Mouse (Mus musculus) intestine, postnatal 0 days (tissue): ENCODE results near the gene Msl2. TPM values are rescaled to one million over a fixed set of nuclear protein-coding genes. Genes with fewer than 3 reads are reported as not detected.

ENCODE experiments used
- ATAC-seq: fragments of 200-750 bp; cut with Nextera tagmentation; 2 replicates; pipeline ENCODE4 v1.8.0; 2017; ENCODE audit warnings: mild to moderate bottlenecking, moderate TSS enrichment, moderate library complexity
- H3K27ac ChIP-seq: fragments of 300-500 bp; sonication (generic); 2 replicates; pipeline ENCODE4 v1.5.1; 2014; ENCODE audit warnings: mild to moderate bottlenecking, low read depth, low read length, moderate library complexity
- H3K27me3 ChIP-seq: fragments of 300-500 bp; sonication (generic); replicated peaks from 2 replicates; pipeline ENCODE4 v1.6.1; 2014; ENCODE audit warnings: low read length, mixed read lengths; ENCODE audit not compliant: control insufficient read depth, insufficient read depth
- H3K36me3 ChIP-seq: fragments of 300-500 bp; sonication (generic); 2 replicates; pipeline ENCODE4 v1.6.1; 2014; ENCODE audit warnings: mild to moderate bottlenecking, moderate library complexity; ENCODE audit not compliant: control insufficient read depth, insufficient read depth
- H3K4me1 ChIP-seq: fragments of 300-500 bp; sonication (generic); replicated peaks from 2 replicates; pipeline ENCODE4 v1.6.1; 2014; ENCODE audit warnings: antibody characterized with exemption, low read length, mixed read lengths; ENCODE audit not compliant: control insufficient read depth, insufficient read depth
- H3K4me2 ChIP-seq: fragments of 300-500 bp; sonication (generic); replicated peaks from 2 replicates; pipeline ENCODE4 v1.6.1; 2014; ENCODE audit warnings: low read depth, mild to moderate bottlenecking, moderate library complexity
- H3K4me3 ChIP-seq: fragments of 300-500 bp; sonication (generic); 2 replicates; pipeline ENCODE4 v1.5.1; 2014; ENCODE audit warnings: low read depth, low read length
- H3K9ac ChIP-seq: fragments of 300-500 bp; sonication (generic); 2 replicates; pipeline ENCODE4 v1.6.1; 2014; ENCODE audit warnings: mild to moderate bottlenecking, low read depth, low read length
- H3K9me3 ChIP-seq: fragments of 300-500 bp; sonication (generic); 2 replicates; pipeline ENCODE4 v1.6.1; 2016; ENCODE audit warnings: mixed run types; ENCODE audit not compliant: control insufficient read depth
- CTCF ChIP-seq: sonication (generic); IDR thresholded peaks from 2 replicates; pipeline ENCODE4 v1.5.1; 2016; ENCODE audit warnings: low read depth, mild to moderate bottlenecking, control low read depth, antibody characterized with exemption, moderate library complexity
- WGBS: fragments of 180-500 bp; shearing (Covaris S2); extraction: QIAGEN DNeasy Blood & Tissue Kit; methylation state at CpG from one replicate; pipeline ENCODE4 v1.1.7; 2014; 5-methylcytosine and 5-hydroxymethylcytosine counted together
- polyA plus RNA-seq: library from polyadenylated mRNA; unstranded; fragments of >200 nt; fragmentation: Nextera tagmentation; extraction: Ambion mirVana; gene quantifications from 2 replicates; pipeline ENCODE4 v1.2.1, GENCODE M21; 2015

Gene Msl2
- 4.6 and 5.6 TPM in 2 replicates for polyA plus RNA-seq

DNA sequence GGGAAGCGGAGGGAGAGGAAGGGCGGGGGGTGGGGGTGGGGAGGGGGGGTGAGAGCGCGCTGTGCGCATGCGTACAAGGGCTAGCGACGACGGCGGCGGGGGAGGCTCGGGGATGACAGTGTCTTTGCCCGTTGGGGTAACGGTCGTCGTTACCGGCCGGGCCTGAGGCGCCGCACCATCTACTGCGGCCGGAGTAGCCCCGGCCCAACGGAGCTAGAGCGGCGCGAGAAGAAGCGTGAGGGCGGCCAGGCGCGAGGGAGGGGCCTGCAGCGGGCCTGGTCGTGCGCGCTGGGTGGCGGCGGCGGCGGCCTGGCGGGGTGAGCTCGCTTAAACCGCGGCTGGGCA lies at the start of gene Msl2:
TSS of gene Msl2 (plus strand) at position 115 of the 345 bp plus-strand sequence.
- H3K4me3 ChIP-seq: peak within 1 kb of the TSS; percentile 89
- ATAC-seq: peak; percentile 59
- TF ChIP-seq CTCF: no peak
- H3K4me1 ChIP-seq: peaks cover 8% of the 10 kb centered on the region; the same call in 1 of the 2 replicates
- no peaks in the 10 kb centered on the region for H3K36me3 ChIP-seq
- no peaks in the 10 kb centered on the region for H3K27me3 ChIP-seq
- H3K4me2 ChIP-seq: peak within 1 kb of the TSS; percentile 83
- H3K27ac ChIP-seq: peak within 1 kb of the TSS; percentile 99
- H3K9ac ChIP-seq: peak within 1 kb of the TSS; percentile 92
- under 1% methylated on average over 36 of the region's 43 CpGs for WGBS
- H3K9me3 ChIP-seq: no peaks in the 10 kb centered on the region

DNA sequence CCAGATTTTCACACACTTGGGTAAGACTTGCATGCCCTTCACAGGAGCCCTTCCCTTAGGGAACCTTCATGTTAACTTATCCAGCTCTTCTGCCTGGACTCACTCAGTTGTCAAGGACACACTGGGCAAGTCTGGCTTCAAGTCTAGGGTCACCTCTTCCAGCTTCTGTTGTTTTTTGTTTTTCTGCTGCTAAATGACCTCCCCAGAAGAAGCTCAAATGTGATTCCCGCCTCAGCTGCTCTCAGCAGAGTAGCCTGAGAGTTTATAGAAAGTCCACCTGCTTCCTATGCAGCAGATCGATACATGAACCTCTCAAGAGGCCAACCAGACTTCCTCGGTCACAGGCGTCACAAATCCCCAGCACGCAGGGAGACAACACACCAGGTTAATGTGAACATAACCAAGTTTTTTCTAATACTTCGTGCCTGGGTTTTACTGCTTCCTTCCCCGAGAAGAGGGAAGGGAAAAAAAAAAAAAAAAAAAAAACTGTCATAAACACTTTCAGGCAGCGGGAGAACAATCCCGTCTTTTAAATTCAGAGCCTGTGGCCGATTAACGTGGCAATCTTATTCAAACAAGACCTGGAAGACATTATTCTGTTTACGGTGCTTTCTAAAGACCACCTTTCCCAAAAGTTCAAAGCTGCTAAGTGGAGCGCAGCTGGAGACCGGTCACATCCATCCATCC lies 40.0 kb upstream of the Msl2 start:
- Histone ChIP-seq H3K4me1 (peaks cover 5% of the 10 kb centered on the region; the same call in 1 of the 2 replicates), H3K4me3 (peak overlapping the region; percentile 61), H3K9me3 (no peaks in the 10 kb centered on the region), H3K27ac (peak overlapping the region; percentile 92), H3K27me3 (no peaks in the 10 kb centered on the region), H3K4me2 (peak overlapping the region; percentile 78), H3K9ac (peak overlapping the region; percentile 70), H3K36me3 (no peaks in the 10 kb centered on the region)
- 1% methylated on average over 14 of the region's 14 CpGs for WGBS
- peak; percentile 35; the same call in 1 of the 2 replicates for ATAC-seq
- TF ChIP-seq CTCF: no peak

DNA sequence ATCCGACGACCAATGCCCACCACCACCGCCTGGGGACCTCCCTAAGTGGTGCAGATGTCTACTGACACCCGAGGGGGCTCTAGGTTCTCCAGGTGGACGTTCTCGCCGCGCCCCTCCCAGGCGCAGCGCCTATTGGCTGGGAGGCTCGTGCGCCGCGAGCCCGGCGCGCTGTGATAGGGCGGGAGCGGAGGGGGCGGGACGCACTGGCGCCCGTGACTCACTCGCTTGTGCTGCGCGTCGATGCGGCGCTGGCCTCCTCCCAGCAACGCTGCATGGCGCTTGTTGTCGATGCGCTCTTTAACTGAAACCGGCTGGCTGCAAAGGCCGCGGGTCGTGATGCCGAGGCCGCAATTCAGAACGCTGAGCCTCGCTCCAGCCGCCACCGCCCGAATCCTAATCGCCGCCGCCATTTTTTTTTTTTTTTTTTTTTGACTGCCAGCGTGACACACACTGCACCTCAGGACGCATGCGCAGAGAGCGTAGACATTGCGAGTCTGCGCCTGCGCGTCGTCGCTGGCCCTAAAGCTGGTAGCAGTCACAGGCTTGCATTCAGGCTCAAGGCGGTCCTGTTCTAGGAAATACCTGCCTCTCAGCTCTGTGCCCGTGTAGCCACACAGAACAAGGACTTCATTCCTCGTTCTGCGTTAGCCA lies 39.3 kb upstream of the Msl2 start, which contains the start of gene Pccb:
TSS of gene Pccb (minus strand) at position 451 of the 651 bp plus-strand sequence.
- peak within 1 kb of the TSS; percentile 70 for H3K9ac ChIP-seq
- under 1% methylated on average over 61 of the region's 61 CpGs for WGBS
- TF ChIP-seq CTCF: peak; percentile 50
- H3K4me3 ChIP-seq: peak within 1 kb of the TSS; percentile 61
- ATAC-seq: peak; percentile 99
- no peaks in the 10 kb centered on the region for H3K36me3 ChIP-seq
- peak within 1 kb of the TSS; percentile 78 for H3K4me2 ChIP-seq
- H3K9me3 ChIP-seq: no peaks in the 10 kb centered on the region
- H3K27me3 ChIP-seq: no peaks in the 10 kb centered on the region
- H3K4me1 ChIP-seq: peaks cover 5% of the 10 kb centered on the region; the same call in 1 of the 2 replicates
- H3K27ac ChIP-seq: peak within 1 kb of the TSS; percentile 92

DNA sequence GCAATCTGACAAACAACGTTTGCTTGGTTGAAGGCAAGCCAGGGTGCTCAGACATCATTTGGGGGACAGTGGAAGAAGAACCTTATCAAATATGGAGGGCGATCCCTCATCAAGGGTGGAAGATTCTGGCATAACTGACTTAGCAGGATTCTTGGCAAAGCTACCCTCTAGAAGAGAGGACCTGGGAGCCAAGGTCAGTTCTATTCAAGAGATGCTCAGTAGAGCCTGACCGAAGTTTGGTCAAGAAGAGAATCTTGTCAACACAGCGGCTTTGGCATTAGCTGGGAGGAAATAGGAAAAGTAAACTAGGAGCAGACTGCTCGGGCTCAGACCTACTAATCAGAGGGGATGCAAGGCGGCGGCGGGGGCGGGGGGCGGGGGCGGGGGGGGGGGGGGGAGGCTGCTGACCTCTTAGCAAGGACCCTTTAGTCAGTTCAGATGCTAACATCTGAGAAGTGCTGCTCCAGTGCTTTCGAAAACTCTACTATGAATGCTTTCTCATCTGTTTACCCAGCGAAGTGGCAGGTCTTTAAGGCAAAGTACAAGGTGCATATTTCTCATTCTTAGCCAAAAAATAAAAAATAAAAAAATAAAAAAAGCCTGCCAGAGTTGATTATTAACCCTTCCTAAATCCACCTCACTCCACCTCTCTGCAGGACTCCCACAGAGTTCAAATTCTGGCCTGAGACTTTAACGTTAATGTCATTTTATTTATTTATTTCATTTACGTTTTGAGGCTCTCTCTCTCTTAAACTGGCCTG lies 37.9 kb upstream of the Msl2 start:
- no peaks in the 10 kb centered on the region for H3K27me3 ChIP-seq
- no peak overlapping the region for H3K9ac ChIP-seq
- no peaks in the 10 kb centered on the region for H3K36me3 ChIP-seq
- H3K4me1 ChIP-seq: peaks cover 5% of the 10 kb centered on the region; the same call in 1 of the 2 replicates
- H3K4me2 ChIP-seq: no peak overlapping the region; the same call in 1 of the 2 replicates
- WGBS: 61% methylated on average over 13 of the region's 15 CpGs
- no peaks in the 10 kb centered on the region for H3K9me3 ChIP-seq
- TF ChIP-seq CTCF: no peak
- ATAC-seq: no peak
- H3K27ac ChIP-seq: no peak overlapping the region
- no peak overlapping the region for H3K4me3 ChIP-seq

DNA sequence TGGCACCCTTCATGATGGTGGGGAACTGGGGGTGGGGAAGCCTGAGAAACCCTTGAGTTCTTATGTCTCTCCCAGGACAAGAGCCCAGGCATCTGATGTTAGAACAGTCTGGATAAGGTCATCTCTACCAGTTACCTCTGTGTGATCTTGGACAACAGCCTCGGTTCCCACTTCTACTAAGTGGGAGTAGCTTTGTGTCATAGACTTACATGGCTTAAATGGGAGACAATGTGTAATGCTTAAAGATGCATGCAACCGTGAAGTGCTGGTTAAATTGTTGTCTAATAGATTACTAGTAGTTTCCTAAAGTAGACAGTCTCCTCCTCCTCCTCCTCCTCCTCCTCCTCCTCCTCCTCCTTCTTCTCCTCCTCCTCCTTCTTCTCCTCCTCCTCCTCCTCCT lies 37.0 kb upstream of the Msl2 start:
- Histone ChIP-seq H3K27me3 (no peaks in the 10 kb centered on the region), H3K9me3 (peaks cover 5% of the 10 kb centered on the region; the same call in 1 of the 2 replicates), H3K36me3 (no peaks in the 10 kb centered on the region), H3K4me1 (peaks cover 5% of the 10 kb centered on the region; the same call in 1 of the 2 replicates), H3K27ac (no peak overlapping the region), H3K4me3 (no peak overlapping the region), H3K9ac (no peak overlapping the region), H3K4me2 (no peak overlapping the region)
- 67% methylated on average over 2 of the region's 2 CpGs for WGBS
- TF ChIP-seq CTCF: no peak
- no peak for ATAC-seq

DNA sequence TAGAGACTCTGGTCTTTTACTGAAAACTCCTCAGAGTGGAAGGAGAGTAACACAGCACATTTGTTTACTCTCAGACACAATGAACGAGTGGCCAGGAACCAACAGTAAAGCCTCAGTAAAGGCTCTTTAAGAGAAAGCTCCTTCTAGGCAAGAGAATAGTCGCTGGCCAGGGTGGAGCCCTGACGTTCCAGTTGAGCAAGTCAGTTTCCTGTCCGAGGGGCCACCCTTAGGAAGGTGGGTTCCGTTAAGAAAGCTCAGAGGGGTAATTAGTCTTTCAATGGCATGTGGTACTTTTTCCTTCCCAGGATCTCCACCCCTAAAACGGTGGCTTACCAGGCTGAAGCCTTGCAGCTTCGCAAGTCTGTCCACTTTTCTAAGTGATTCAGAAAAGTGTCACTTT lies 36.5 kb upstream of the Msl2 start:
- no peak for ATAC-seq
- Histone ChIP-seq H3K9ac (no peak overlapping the region), H3K4me1 (peaks cover 5% of the 10 kb centered on the region; the same call in 1 of the 2 replicates), H3K36me3 (no peaks in the 10 kb centered on the region), H3K27ac (no peak overlapping the region), H3K9me3 (peaks cover 5% of the 10 kb centered on the region; the same call in 1 of the 2 replicates), H3K4me3 (no peak overlapping the region), H3K27me3 (no peaks in the 10 kb centered on the region), H3K4me2 (peak overlapping the region; percentile 33)
- TF ChIP-seq CTCF: no peak
- WGBS: 18% methylated on average over 7 of the region's 7 CpGs
